Mouse (Mus musculus): Measurements from ENCODE around the gene Vmn1r123.
"Not testable (repeated sequence)": the region's sequence is repeated elsewhere in the genome, so short reads cannot be mapped to it uniquely, and the experiment has no call there.

Gene Vmn1r123

GRCm38 (mm10) chr7:21161885-21162284, at the start of gene Vmn1r123:
Vmn1r123 (plus strand) TSS chr7:21162185.
- not testable (repeated sequence) for DNase-seq (ENCODE audit: low spot score in 2 of 2)

- not testable (repeated sequence) for DNase-seq (ENCODE audit: low spot score in 2 of 2)
Observed at GRCm38 (mm10) chr7:21134028-21134427, 28.0 kb upstream of the Vmn1r123 start, which contains the start of gene Vmn1r122. Vmn1r122 (minus strand) TSS chr7:21134128.

- DNase-seq (ENCODE audit: low spot score in 2 of 2), result not testable (repeated sequence)
Observed at GRCm38 (mm10) chr7:21190323-21190722, 28.3 kb downstream of the Vmn1r123 start, which contains the start of gene Gm5157. Gm5157 (minus strand) TSS chr7:21190423.

All from frontal cortex, postnatal 14 days (tissue).